Mouse (Mus musculus): ENCODE measurements at regions not wholly inside any gene's neighbourhood (a gene's known extent, or its start where the extent isn't known, plus 50 kb on each side); places are given as distances from the start of the nearest gene placed in this dataset.

DNA sequence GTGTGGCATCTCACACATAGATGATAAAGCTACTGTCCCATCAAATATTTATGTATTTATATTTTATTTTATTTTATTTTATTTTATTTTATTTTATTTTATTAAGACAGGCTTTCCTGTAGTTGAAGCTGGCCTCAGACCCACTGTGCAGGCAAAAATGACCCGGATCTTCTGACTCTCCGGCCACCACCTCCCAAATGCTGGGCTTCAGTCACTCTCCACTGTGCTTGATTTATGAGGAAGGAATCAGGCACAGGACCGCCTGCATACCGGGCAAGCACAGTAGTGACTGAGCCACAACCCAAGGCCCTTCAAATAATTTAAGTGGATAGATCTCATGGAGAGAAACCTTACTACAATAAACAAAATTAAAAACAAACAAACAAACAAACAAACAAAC, 309.6 kb upstream of the Adgrl2 start:
- TF ChIP-seq POLR2A (IDR thresholded peaks at IDR 0.05; ENCODE audit: insufficient read depth, low read depth, low read length), result no peak
- no peak for TF ChIP-seq CTCF (IDR thresholded peaks at IDR 0.05)
- TF ChIP-seq EP300 (IDR thresholded peaks at IDR 0.05; ENCODE audit: insufficient read depth, low read depth, low read length), result no peak
